Mouse (Mus musculus) kidney, embryonic 14.5 days (tissue): ENCODE results near the gene Nfatc2ip. TPM values are rescaled to one million over a fixed set of nuclear protein-coding genes. Genes with fewer than 3 reads are reported as not detected.

Experiments used
- ATAC-seq: fragments of 200-750 bp; cut with Nextera tagmentation; 2 replicates; pipeline ENCODE4 v1.8.0; 2017; ENCODE audit warnings: moderate number of reproducible peaks, mild to moderate bottlenecking, moderate TSS enrichment, moderate library complexity; ENCODE audit not compliant: low FRiP score, low TSS enrichment
- H3K27ac ChIP-seq: fragments of 300-500 bp; sonication (generic); 2 replicates; pipeline ENCODE4 v1.5.1; 2014; ENCODE audit warnings: low read depth, mild to moderate bottlenecking, low read length, moderate library complexity, mixed read lengths
- H3K27me3 ChIP-seq: fragments of 300-500 bp; sonication (generic); 2 replicates; pipeline ENCODE4 v1.6.1; 2014; ENCODE audit warnings: mild to moderate bottlenecking, low read length; ENCODE audit not compliant: control insufficient read depth, insufficient read depth
- H3K36me3 ChIP-seq: fragments of 300-500 bp; sonication (generic); 2 replicates; pipeline ENCODE4 v1.6.1; 2014; ENCODE audit warnings: low read length, mixed read lengths; ENCODE audit not compliant: control insufficient read depth, insufficient read depth
- H3K4me1 ChIP-seq: fragments of 300-500 bp; sonication (generic); 2 replicates; pipeline ENCODE4 v1.6.1; 2014; ENCODE audit warnings: low read length, mixed read lengths; ENCODE audit not compliant: control insufficient read depth, insufficient read depth
- H3K4me2 ChIP-seq: fragments of 300-500 bp; sonication (generic); replicated peaks from 2 replicates; pipeline ENCODE4 v1.6.1; 2014; ENCODE audit warnings: low read depth, mild to moderate bottlenecking, low read length
- H3K4me3 ChIP-seq: fragments of 300-500 bp; sonication (generic); 2 replicates; pipeline ENCODE4 v1.5.1; 2014; ENCODE audit warnings: mild to moderate bottlenecking, low read length
- H3K9ac ChIP-seq: fragments of 300-500 bp; sonication (generic); 2 replicates; pipeline ENCODE4 v1.6.1; 2014; ENCODE audit warnings: low read depth, mild to moderate bottlenecking, low read length, moderate library complexity
- H3K9me3 ChIP-seq: fragments of 300-500 bp; sonication (generic); 2 replicates; pipeline ENCODE4 v1.6.1; 2016; ENCODE audit warnings: low read length; ENCODE audit not compliant: control insufficient read depth
- WGBS: fragments of 180-500 bp; shearing (Covaris S2); extraction: QIAGEN DNeasy Blood & Tissue Kit; methylation state at CpG from one replicate; pipeline ENCODE4 v1.1.7; 2014; 5-methylcytosine and 5-hydroxymethylcytosine counted together
- polyA plus RNA-seq: library from polyadenylated mRNA; unstranded; fragments of >200 nt; fragmentation: Nextera tagmentation; extraction: Ambion mirVana; gene quantifications from 2 replicates; pipeline ENCODE4 v1.2.1, GENCODE M21; 2014

Gene Nfatc2ip
- 2.8 and 4.1 TPM in 2 replicates for polyA plus RNA-seq

DNA sequence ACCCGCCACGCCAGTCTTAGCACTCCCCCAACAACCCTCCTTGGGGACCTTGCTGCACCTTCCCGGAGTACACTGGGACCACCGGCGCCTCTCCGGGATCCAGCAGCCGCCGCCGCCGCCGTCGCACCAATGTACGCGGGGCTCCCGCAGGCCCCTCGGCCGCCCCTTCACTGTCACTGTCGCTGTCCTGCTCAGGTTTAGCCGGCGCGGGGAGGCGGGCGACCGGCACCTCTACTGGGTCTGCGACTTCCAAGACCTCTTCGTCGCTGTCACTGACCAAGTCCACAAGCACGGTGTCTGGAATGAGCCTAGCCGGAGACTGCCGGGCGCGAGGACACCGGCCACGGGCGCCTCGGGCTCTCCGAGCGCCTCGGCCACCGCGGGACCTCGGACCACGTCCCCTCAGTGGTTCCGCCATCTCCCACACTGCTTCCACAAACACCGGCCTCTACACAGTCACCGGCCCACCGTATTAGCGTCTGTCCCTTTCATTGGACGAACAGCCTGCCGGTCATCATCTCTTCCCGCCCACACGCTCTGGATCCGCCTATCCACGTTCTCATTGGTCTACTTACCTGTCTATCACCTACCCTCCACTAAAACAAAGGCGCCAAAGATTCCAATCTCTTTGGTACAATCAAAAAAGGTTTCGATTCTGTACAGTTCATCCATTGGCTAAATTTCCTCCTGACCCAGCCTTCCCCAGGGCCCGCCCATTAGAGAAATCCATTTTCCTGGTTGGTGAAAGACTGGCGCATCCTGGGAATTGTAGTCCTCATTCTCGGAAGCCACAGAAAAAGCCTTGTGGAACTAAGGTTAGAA is at the start of gene Nfatc2ip:
Gene Nfatc2ip, minus strand, starts transcription at position 440 of the 822 bp plus-strand sequence.
- H3K36me3 ChIP-seq, result no peaks in the 10 kb centered on the region; the same call in 1 of the 2 replicates
- H3K4me3 ChIP-seq, result peak within 1 kb of the TSS; percentile 93
- H3K27ac ChIP-seq, result no peak within 1 kb of the TSS
- no peaks in the 10 kb centered on the region for H3K9me3 ChIP-seq
- H3K9ac ChIP-seq, result peak within 1 kb of the TSS; percentile 76
- under 1% methylated on average over 59 of the region's 59 CpGs for WGBS
- no peaks in the 10 kb centered on the region for H3K27me3 ChIP-seq
- peak within 1 kb of the TSS; percentile 79 for H3K4me2 ChIP-seq
- peak; percentile 99 for ATAC-seq
- H3K4me1 ChIP-seq, result 0 out of 2 replicates have a peak, but pooled peaks cover 8% of the 10 kb centered on the region

- no peaks in the 10 kb centered on the region for H3K27me3 ChIP-seq
- H3K9me3 ChIP-seq, result no peaks in the 10 kb centered on the region
- no peak overlapping the region for H3K9ac ChIP-seq
- no peak for ATAC-seq
- no peak overlapping the region for H3K4me2 ChIP-seq
- H3K4me1 ChIP-seq, result no peaks in the 10 kb centered on the region
- peaks cover 37% of the 10 kb centered on the region for H3K36me3 ChIP-seq
- H3K27ac ChIP-seq, result no peak overlapping the region
- 91% methylated on average over 21 of the region's 21 CpGs for WGBS
- no peak overlapping the region for H3K4me3 ChIP-seq
Measured at GRCm38 (mm10) chr7:126446217-126446616, 49.7 kb upstream of the Nfatc2ip start.

DNA sequence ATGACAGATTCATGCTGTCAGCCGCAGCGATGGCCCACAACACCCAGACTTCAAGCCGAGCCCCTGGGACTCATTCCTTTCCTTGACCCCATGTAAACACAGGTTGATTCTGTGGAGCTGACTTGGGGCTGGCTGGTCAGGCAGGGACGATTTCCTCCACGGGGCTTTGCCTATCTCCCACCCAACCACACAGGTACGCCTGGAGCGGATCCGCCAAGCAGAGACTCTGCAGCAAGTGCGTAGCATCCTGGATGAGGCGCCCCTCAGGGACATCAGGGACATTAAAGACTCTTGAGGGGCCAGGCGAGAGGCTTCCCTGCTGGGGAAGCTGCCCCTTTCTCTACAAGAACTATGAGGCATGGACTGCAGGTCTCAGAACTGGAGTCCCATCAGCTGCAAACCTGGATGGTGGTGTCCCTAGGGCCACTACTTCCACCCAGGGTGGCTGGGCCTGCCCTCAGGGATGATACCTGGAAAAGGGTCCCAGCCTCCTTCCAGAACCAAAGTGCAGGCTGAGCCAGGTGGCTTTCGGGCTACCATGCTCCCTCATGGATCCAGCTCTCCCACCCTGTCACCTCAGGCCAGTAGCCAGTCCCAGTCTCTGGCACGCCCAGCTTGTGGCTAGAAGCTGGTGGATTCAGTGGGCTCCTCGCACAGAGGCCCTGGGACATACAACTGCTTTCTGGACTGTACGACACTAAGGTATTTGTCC is 48.7 kb upstream of the Nfatc2ip start:
- H3K9me3 ChIP-seq, result no peaks in the 10 kb centered on the region
- no peak overlapping the region for H3K9ac ChIP-seq
- H3K4me3 ChIP-seq, result no peak overlapping the region
- peaks cover 37% of the 10 kb centered on the region for H3K36me3 ChIP-seq
- ATAC-seq, result no peak
- WGBS, result 92% methylated on average over 15 of the region's 15 CpGs
- H3K27me3 ChIP-seq, result no peaks in the 10 kb centered on the region
- no peak overlapping the region for H3K4me2 ChIP-seq
- H3K27ac ChIP-seq, result no peak overlapping the region
- H3K4me1 ChIP-seq, result no peaks in the 10 kb centered on the region

GRCm38 (mm10) chr7:126444536-126444935 is 48.0 kb upstream of the Nfatc2ip start:
- Histone ChIP-seq H3K27ac (no peak overlapping the region), H3K36me3 (peaks cover 40% of the 10 kb centered on the region), H3K4me2 (no peak overlapping the region), H3K4me1 (no peaks in the 10 kb centered on the region), H3K9me3 (no peaks in the 10 kb centered on the region), H3K27me3 (no peaks in the 10 kb centered on the region), H3K4me3 (no peak overlapping the region), H3K9ac (no peak overlapping the region)
- 95% methylated on average over 9 of the region's 9 CpGs for WGBS
- ATAC-seq, result 0 out of 2 replicates have a peak, but pooled peaks have one; percentile 30

DNA sequence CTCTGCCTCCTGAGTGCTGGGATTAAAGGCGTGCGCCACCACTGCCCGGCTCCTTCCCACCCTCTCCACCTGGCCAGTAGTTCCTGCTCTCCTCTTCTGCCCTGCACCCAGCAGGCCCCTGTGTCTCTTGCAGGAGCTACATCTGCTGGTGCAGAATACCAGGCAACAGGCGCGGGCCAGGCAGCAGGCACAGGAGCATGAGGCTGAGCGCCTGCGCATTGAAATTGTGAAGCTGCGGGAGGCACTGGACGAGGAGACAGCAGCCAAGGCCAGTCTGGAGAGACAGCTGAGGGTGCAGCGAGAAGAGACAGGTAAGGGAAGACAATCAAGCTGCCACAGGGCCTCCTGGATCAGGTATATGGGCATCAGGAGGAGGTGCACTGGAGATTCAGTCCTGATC is 47.5 kb upstream of the Nfatc2ip start:
- Histone ChIP-seq H3K27ac (no peak overlapping the region), H3K4me3 (no peak overlapping the region), H3K9me3 (no peaks in the 10 kb centered on the region), H3K27me3 (no peaks in the 10 kb centered on the region), H3K9ac (no peak overlapping the region), H3K36me3 (peaks cover 44% of the 10 kb centered on the region), H3K4me1 (no peaks in the 10 kb centered on the region), H3K4me2 (no peak overlapping the region)
- WGBS, result 97% methylated on average over 10 of the region's 10 CpGs
- no peak for ATAC-seq

DNA sequence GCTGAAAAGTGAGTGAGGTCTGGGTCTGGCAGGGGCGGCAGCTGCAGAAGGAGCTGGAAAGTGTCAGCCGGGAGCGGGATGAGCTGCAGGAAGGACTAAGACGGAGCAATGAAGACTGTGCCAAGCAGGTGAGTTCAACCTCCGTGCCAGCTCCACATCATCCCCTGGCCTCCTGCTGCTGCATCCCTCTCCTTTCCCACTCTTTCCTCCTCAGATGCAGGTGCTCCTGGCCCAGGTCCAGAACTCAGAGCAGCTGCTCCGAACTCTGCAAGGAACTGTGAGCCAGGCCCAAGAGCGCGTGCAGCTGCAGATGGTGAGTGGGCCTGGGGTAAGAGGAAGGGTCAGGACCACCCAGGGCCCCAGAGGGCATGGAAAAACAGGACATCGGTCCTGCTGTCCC is 43.6 kb upstream of the Nfatc2ip start:
- no peak for ATAC-seq
- H3K27me3 ChIP-seq, result no peaks in the 10 kb centered on the region
- H3K9me3 ChIP-seq, result no peaks in the 10 kb centered on the region
- H3K36me3 ChIP-seq, result peaks cover 20% of the 10 kb centered on the region
- no peaks in the 10 kb centered on the region for H3K4me1 ChIP-seq
- 85% methylated on average over 9 of the region's 9 CpGs for WGBS
- H3K27ac ChIP-seq, result no peak overlapping the region
- no peak overlapping the region for H3K4me3 ChIP-seq
- H3K9ac ChIP-seq, result no peak overlapping the region
- H3K4me2 ChIP-seq, result no peak overlapping the region

- Histone ChIP-seq H3K4me1 (no peaks in the 10 kb centered on the region), H3K9me3 (no peaks in the 10 kb centered on the region), H3K27me3 (no peaks in the 10 kb centered on the region), H3K9ac (no peak overlapping the region), H3K27ac (no peak overlapping the region), H3K4me3 (no peak overlapping the region), H3K36me3 (peaks cover 18% of the 10 kb centered on the region; the same call in 1 of the 2 replicates), H3K4me2 (no peak overlapping the region)
- WGBS, result 20% methylated on average over 8 of the region's 8 CpGs
- ATAC-seq, result peak; percentile 76; the same call in 1 of the 2 replicates
Measured at GRCm38 (mm10) chr7:126436851-126437250, 40.3 kb upstream of the Nfatc2ip start.

- Histone ChIP-seq H3K9ac (no peak overlapping the region), H3K4me1 (no peaks in the 10 kb centered on the region), H3K36me3 (peaks cover 18% of the 10 kb centered on the region; the same call in 1 of the 2 replicates), H3K27ac (no peak overlapping the region), H3K4me3 (no peak overlapping the region), H3K4me2 (no peak overlapping the region), H3K27me3 (no peaks in the 10 kb centered on the region), H3K9me3 (no peaks in the 10 kb centered on the region)
- 80% methylated on average over 3 of the region's 3 CpGs for WGBS
- ATAC-seq, result no peak
Measured at GRCm38 (mm10) chr7:126435801-126436200, 39.3 kb upstream of the Nfatc2ip start.

DNA sequence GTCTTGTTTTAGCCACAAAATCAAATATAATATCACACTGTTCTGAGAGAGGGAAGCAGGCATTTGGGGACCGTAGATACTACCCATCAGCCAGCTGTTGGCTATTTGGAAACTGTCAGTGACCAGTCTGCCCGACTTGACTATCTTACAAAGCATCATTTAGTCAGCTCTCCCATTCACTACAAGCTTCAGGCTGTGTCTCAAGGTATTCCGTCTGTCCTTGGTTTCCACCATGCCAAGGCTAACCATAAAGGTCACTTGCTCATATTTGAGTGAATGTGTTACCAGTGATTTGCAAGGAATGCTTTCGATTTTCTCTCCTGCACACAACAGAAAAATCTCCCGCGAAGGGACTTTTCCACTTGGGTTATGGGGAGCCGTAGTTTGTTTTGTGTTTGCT is 38.2 kb upstream of the Nfatc2ip start:
- Histone ChIP-seq H3K4me2 (no peak overlapping the region), H3K4me3 (no peak overlapping the region), H3K4me1 (peaks cover under 1% of the 10 kb centered on the region; the same call in 1 of the 2 replicates), H3K27ac (no peak overlapping the region), H3K27me3 (no peaks in the 10 kb centered on the region), H3K36me3 (peaks cover 15% of the 10 kb centered on the region; the same call in 1 of the 2 replicates), H3K9me3 (no peaks in the 10 kb centered on the region), H3K9ac (no peak overlapping the region)
- no peak for ATAC-seq
- WGBS, result 73% methylated on average over 7 of the region's 7 CpGs
